Mouse (Mus musculus) gastrocnemius, postnatal 10 days (tissue): Measurements from ENCODE around the gene Appl2. TPM values are rescaled to one million over a fixed set of nuclear protein-coding genes. Genes with fewer than 3 reads are reported as not detected.

ENCODE experiments used
- DNase-seq: peaks from one replicate; pipeline ENCODE4 v3.0.0; 2021; ENCODE audit warnings: mixed read lengths
- total RNA-seq, 2 experiments: library from RNA; stranded (reverse); gene quantifications; 2 replicates each; pipeline ENCODE4 v1.2.3; 2021

The Appl2 gene
- total RNA-seq, 2 experiments from 2014 or later: 21.0 to 29.5 TPM

DNA sequence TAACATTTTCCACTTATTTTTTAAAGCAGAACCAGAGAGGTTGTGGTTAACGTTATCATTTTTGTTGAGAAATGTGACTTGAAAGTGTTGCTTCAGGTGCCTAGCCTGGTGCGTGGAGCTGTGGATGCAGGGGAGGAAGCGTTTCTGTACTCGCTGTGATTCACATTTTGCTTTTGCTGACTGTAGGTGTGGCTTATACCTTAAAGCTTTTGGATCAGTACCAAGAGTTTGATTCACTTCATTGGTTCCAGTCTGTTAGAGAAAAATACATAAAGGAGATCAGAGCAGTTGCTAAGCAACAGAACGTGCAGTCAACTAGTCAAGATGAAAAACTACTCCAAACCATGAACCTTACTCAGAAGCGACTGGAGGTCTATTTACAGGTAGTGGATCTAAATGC, 57.7 kb downstream of the Appl2 start:
- no peak for DNase-seq

- DNase-seq: no peak
Observed at GRCm38 (mm10) chr10:83565449-83566441, 82.8 kb downstream of the Appl2 start.

- no peak for DNase-seq
Observed at GRCm38 (mm10) chr10:83563005-83563404, 85.5 kb downstream of the Appl2 start.

Other genes with a start within 250 kb of the Appl2 start
- 10 to 100 TPM in 1 of 2 experiments, 1 to 10 TPM in 1; 9.2 to 14.2 TPM for gene Aldh1l2, start 114.6 kb downstream of the Appl2 start, total RNA-seq
- gene Washc4, start 105.0 kb downstream of the Appl2 start, total RNA-seq: 10 to 100 TPM; 13.7 to 17.7 TPM
- 1 to 10 TPM; 5.1 to 5.2 TPM for gene 1500009L16Rik, start 74.1 kb upstream of the Appl2 start, total RNA-seq